Mouse (Mus musculus): Measurements from ENCODE around the gene Tnfaip8l1.

- no peak for TF ChIP-seq POLR2A (IDR thresholded peaks at IDR 0.05; ENCODE audit: borderline replicate concordance, control insufficient read depth, low read depth, low read length)
- TF ChIP-seq CTCF (IDR thresholded peaks at IDR 0.05; ENCODE audit: control insufficient read depth, insufficient read depth, low read length), result no peak
Observed at GRCm38 (mm10) chr17:56123161-56123560, 39.1 kb upstream of the Tnfaip8l1 start.
